Mouse (Mus musculus) forebrain, embryonic 15.5 days (tissue): ENCODE measurements at regions not wholly inside any gene's neighbourhood (a gene's known extent, or its start where the extent isn't known, plus 50 kb on each side); places are given as distances from the start of the nearest gene placed in this dataset.
"Not testable (repeated sequence)": the region's sequence is repeated elsewhere in the genome, so short reads cannot be mapped to it uniquely, and the experiment has no call there.

ENCODE experiments used
- ATAC-seq: fragments of 200-750 bp; cut with Nextera tagmentation; replicated peaks from 2 replicates; pipeline ENCODE4 v1.8.0; 2017; ENCODE audit warnings: mild to moderate bottlenecking, moderate TSS enrichment, moderate library complexity
- H3K27ac ChIP-seq: fragments of 300-500 bp; sonication (generic); replicated peaks from 2 replicates; pipeline ENCODE4 v1.5.1; 2015; ENCODE audit warnings: mild to moderate bottlenecking, inconsistent platforms
- H3K27me3 ChIP-seq: fragments of 300-500 bp; sonication (generic); 2 replicates; pipeline ENCODE4 v1.6.1; 2015; ENCODE audit warnings: inconsistent platforms
- H3K36me3 ChIP-seq: fragments of 300-500 bp; sonication (generic); 2 replicates; pipeline ENCODE4 v1.6.1; 2015; ENCODE audit warnings: mild to moderate bottlenecking, inconsistent platforms
- H3K4me1 ChIP-seq: fragments of 300-500 bp; sonication (generic); 2 replicates; pipeline ENCODE4 v1.6.1; 2015; ENCODE audit warnings: inconsistent platforms
- H3K4me2 ChIP-seq: fragments of 300-500 bp; sonication (generic); replicated peaks from 2 replicates; pipeline ENCODE4 v1.6.1; 2015; ENCODE audit warnings: mild to moderate bottlenecking, inconsistent platforms
- H3K4me3 ChIP-seq: fragments of 300-500 bp; sonication (generic); 2 replicates; pipeline ENCODE4 v1.5.1; 2015; ENCODE audit warnings: mild to moderate bottlenecking, inconsistent platforms
- H3K9ac ChIP-seq: fragments of 300-500 bp; sonication (generic); replicated peaks from 2 replicates; pipeline ENCODE4 v1.6.1; 2015; ENCODE audit warnings: mild to moderate bottlenecking, inconsistent platforms
- H3K9me3 ChIP-seq: fragments of 300-500 bp; sonication (generic); 2 replicates; pipeline ENCODE4 v1.6.1; 2016; ENCODE audit warnings: inconsistent platforms
- WGBS: fragments of 180-500 bp; shearing (Covaris S2); methylation state at CpG from one replicate; pipeline ENCODE4 v1.1.7; 2015; ENCODE audit warnings: mixed read lengths; 5-methylcytosine and 5-hydroxymethylcytosine counted together

DNA sequence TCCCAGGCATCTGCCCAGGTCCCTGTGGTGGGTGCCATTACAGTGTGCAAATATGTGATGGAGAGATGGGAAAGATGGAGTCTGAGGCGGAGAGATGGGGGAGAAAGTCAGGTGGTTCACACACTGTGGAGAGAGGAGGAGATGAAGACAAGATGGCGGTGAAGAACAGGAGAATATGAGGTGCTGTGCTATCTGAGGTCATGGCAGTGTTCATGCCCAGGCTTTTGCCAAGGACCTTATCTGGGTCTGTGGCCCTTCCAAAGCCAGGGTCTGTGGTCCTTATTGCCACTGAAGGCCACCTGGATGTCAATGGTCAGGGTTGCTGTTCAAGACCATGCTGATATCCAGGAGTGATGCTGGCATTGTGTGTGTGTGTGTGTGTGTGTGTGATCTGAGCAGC, 212.8 kb downstream of the Diras2 start:
- 92% methylated on average over 2 of the region's 2 CpGs for WGBS

GRCm38 (mm10) chr13:52323691-52324090, 207.4 kb downstream of the Diras2 start:
- Histone ChIP-seq H3K36me3 (no peaks in the 10 kb centered on the region), H3K9ac (no peak overlapping the region), H3K27me3 (no peaks in the 10 kb centered on the region), H3K4me1 (peaks cover 4% of the 10 kb centered on the region; the same call in 1 of the 2 replicates), H3K9me3 (no peaks in the 10 kb centered on the region), H3K4me3 (no peak overlapping the region), H3K27ac (no peak overlapping the region), H3K4me2 (no peak overlapping the region)
- 46% methylated on average over 3 of the region's 3 CpGs for WGBS
- ATAC-seq = no peak

More for the DNA sequence above, 212.8 kb downstream of the Diras2 start:
- no peak overlapping the region for H3K9ac ChIP-seq
- H3K9me3 ChIP-seq = no peaks in the 10 kb centered on the region
- H3K4me1 ChIP-seq = no peaks in the 10 kb centered on the region
- no peak overlapping the region for H3K4me3 ChIP-seq
- ATAC-seq = no peak
- H3K4me2 ChIP-seq = no peak overlapping the region
- no peaks in the 10 kb centered on the region for H3K36me3 ChIP-seq
- no peak overlapping the region for H3K27ac ChIP-seq
- no peaks in the 10 kb centered on the region for H3K27me3 ChIP-seq

DNA sequence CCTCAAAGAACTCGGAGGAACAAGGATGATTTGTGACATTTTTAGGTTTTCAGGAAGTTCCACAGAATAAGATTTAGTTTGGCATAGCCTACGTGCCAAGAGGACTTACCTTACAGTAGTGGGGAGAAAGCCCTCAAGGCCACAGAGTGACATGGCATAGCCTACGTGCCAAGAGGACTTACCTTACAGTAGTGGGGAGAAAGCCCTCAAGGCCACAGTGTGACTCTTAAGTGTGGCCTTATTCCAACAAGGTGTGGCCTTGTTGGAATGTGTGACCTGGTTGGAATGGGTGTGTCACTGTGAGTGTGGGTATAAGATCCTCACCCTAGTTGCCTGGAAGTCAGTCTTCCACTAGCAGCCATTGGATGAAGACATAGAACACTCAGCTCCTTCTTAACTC, 206.7 kb downstream of the Diras2 start:
- ATAC-seq, H3K4me1 ChIP-seq, H3K27me3 ChIP-seq, H3K27ac ChIP-seq, H3K4me3 ChIP-seq, H3K36me3 ChIP-seq, H3K9me3 ChIP-seq, H3K4me2 ChIP-seq, H3K9ac ChIP-seq: not testable (repeated sequence)
- WGBS = 89% methylated on average over 3 of the region's 3 CpGs

DNA sequence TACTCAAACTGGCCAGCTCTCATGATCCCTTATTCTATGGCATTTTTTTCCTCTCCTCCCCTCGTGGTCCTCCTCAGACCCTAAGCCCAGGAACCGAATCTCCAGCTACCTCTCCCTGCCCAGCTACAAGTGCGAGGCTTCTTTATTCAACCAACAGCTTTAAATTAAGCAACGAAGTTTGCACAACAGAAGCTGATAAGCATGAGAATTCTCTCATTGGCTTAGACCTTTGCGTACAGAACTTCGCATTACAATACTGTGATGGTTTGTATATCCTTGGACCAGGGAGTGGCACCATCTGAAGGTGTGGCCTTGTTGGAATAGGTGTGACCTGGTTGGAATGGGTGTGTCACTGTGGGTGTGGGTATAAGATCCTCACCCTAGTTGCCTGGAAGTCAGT, 205.4 kb downstream of the Diras2 start:
- not testable (repeated sequence) for H3K36me3 ChIP-seq, H3K4me2 ChIP-seq, H3K27ac ChIP-seq, H3K9me3 ChIP-seq, H3K27me3 ChIP-seq, H3K9ac ChIP-seq, ATAC-seq, H3K4me1 ChIP-seq, H3K4me3 ChIP-seq
- WGBS = 86% methylated on average over 6 of the region's 6 CpGs

- H3K4me2 ChIP-seq = no peak overlapping the region
- ATAC-seq = no peak
- H3K4me1 ChIP-seq = peaks cover 4% of the 10 kb centered on the region; the same call in 1 of the 2 replicates
- H3K4me3 ChIP-seq = no peak overlapping the region
- no peaks in the 10 kb centered on the region for H3K9me3 ChIP-seq
- no peaks in the 10 kb centered on the region for H3K36me3 ChIP-seq
- no peak overlapping the region for H3K9ac ChIP-seq
- WGBS = 86% methylated on average over 9 of the region's 9 CpGs
- H3K27me3 ChIP-seq = no peaks in the 10 kb centered on the region
- H3K27ac ChIP-seq = no peak overlapping the region
These were observed 203.3 kb downstream of the Diras2 start for GRCm38 (mm10) chr13:52327734-52328133.

DNA sequence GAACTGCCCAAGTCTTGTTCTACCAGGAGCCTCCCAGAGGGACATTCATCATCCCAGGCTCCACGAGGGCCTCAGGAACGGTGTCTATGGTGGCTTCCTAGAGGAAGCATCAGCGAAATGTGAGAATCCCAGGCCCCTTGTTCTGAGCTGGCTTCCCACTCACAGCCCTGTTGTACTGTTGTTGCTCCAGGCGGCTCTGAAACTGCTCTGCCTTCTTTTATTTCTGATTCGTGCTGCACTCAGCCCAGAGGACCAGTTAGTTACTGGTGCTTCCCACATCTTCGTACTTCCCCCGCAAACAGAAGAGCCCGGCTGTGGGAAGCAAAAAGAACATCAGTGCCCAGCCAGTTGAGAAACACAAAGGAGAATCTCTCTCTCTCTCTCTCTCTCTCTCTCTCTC, 202.3 kb downstream of the Diras2 start:
- no peak for ATAC-seq
- Histone ChIP-seq H3K27ac (no peak overlapping the region), H3K4me1 (peaks cover under 1% of the 10 kb centered on the region; the same call in 1 of the 2 replicates), H3K27me3 (no peaks in the 10 kb centered on the region), H3K9me3 (no peaks in the 10 kb centered on the region), H3K9ac (no peak overlapping the region), H3K36me3 (no peaks in the 10 kb centered on the region), H3K4me2 (no peak overlapping the region), H3K4me3 (no peak overlapping the region)
- 39% methylated on average over 8 of the region's 8 CpGs for WGBS

DNA sequence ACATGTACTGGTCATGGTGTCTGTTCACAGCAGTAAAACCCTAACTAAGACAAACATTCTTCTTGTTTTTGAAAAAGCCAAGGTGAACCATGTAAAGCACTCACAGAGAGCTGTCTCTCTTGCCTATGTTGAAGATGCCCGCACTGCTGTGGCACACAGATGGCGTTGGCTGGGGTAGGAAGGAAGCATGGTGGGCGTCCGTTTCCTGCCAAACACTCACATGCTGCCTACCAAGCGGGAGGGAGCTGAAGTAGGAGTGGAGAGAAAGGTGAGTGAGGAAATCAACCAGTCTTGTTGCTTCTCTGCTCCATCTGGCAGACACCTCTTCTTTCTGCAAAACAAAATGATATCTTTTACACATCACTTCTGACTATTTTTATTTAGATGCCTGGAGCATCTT, 200.0 kb downstream of the Diras2 start:
- H3K27ac ChIP-seq = 0 out of 2 replicates have a peak overlapping the region, but pooled peaks have one; percentile 23
- 78% methylated on average over 5 of the region's 5 CpGs for WGBS
- H3K4me3 ChIP-seq = no peak overlapping the region
- no peaks in the 10 kb centered on the region for H3K9me3 ChIP-seq
- H3K9ac ChIP-seq = no peak overlapping the region
- no peaks in the 10 kb centered on the region for H3K36me3 ChIP-seq
- no peaks in the 10 kb centered on the region for H3K4me1 ChIP-seq
- no peak for ATAC-seq
- no peaks in the 10 kb centered on the region for H3K27me3 ChIP-seq
- H3K4me2 ChIP-seq = no peak overlapping the region

- Histone ChIP-seq H3K4me2 (no peak overlapping the region), H3K27me3 (no peaks in the 10 kb centered on the region), H3K27ac (no peak overlapping the region), H3K4me3 (no peak overlapping the region), H3K9ac (no peak overlapping the region), H3K9me3 (no peaks in the 10 kb centered on the region), H3K4me1 (no peaks in the 10 kb centered on the region), H3K36me3 (no peaks in the 10 kb centered on the region)
- WGBS = 79% methylated on average over 3 of the region's 3 CpGs
- ATAC-seq = no peak
These were observed 196.1 kb downstream of the Diras2 start for GRCm38 (mm10) chr13:52334962-52335361.

GRCm38 (mm10) chr13:52337936-52338335, 193.1 kb downstream of the Diras2 start:
- Histone ChIP-seq H3K4me2 (no peak overlapping the region), H3K27ac (no peak overlapping the region), H3K9ac (no peak overlapping the region), H3K36me3 (no peaks in the 10 kb centered on the region), H3K27me3 (no peaks in the 10 kb centered on the region), H3K4me1 (no peaks in the 10 kb centered on the region), H3K4me3 (no peak overlapping the region), H3K9me3 (no peaks in the 10 kb centered on the region)
- no peak for ATAC-seq
- 81% methylated on average over 7 of the region's 7 CpGs for WGBS

GRCm38 (mm10) chr13:52339156-52339555, 191.9 kb downstream of the Diras2 start:
- Histone ChIP-seq H3K4me2 (no peak overlapping the region), H3K9me3 (no peaks in the 10 kb centered on the region), H3K9ac (no peak overlapping the region), H3K4me3 (no peak overlapping the region), H3K36me3 (no peaks in the 10 kb centered on the region), H3K27me3 (no peaks in the 10 kb centered on the region), H3K4me1 (no peaks in the 10 kb centered on the region), H3K27ac (no peak overlapping the region)
- 53% methylated on average over 10 of the region's 10 CpGs for WGBS
- no peak for ATAC-seq

- Histone ChIP-seq H3K9ac (no peak overlapping the region), H3K9me3 (no peaks in the 10 kb centered on the region), H3K27me3 (no peaks in the 10 kb centered on the region), H3K4me3 (no peak overlapping the region), H3K4me2 (no peak overlapping the region), H3K36me3 (no peaks in the 10 kb centered on the region), H3K4me1 (peaks cover 6% of the 10 kb centered on the region; the same call in 1 of the 2 replicates), H3K27ac (no peak overlapping the region)
- ATAC-seq = no peak
- 81% methylated on average over 8 of the region's 8 CpGs for WGBS
These were observed 189.1 kb downstream of the Diras2 start for GRCm38 (mm10) chr13:52341981-52342380.

- ATAC-seq = no peak
- Histone ChIP-seq H3K27me3 (no peaks in the 10 kb centered on the region), H3K4me1 (peaks cover 6% of the 10 kb centered on the region; the same call in 1 of the 2 replicates), H3K9me3 (no peaks in the 10 kb centered on the region), H3K4me2 (no peak overlapping the region), H3K9ac (no peak overlapping the region), H3K27ac (no peak overlapping the region), H3K4me3 (no peak overlapping the region), H3K36me3 (no peaks in the 10 kb centered on the region)
- WGBS = 100% methylated on average over 1 of the region's 2 CpGs
These were observed 186.7 kb downstream of the Diras2 start for GRCm38 (mm10) chr13:52344383-52344782.

GRCm38 (mm10) chr13:52344853-52345252, 186.2 kb downstream of the Diras2 start:
- 94% methylated on average over 3 of the region's 3 CpGs for WGBS
- no peaks in the 10 kb centered on the region for H3K9me3 ChIP-seq
- no peak for ATAC-seq
- H3K4me3 ChIP-seq = no peak overlapping the region
- no peak overlapping the region for H3K9ac ChIP-seq
- H3K4me1 ChIP-seq = peaks cover 6% of the 10 kb centered on the region; the same call in 1 of the 2 replicates
- H3K4me2 ChIP-seq = no peak overlapping the region
- no peaks in the 10 kb centered on the region for H3K36me3 ChIP-seq
- no peaks in the 10 kb centered on the region for H3K27me3 ChIP-seq
- H3K27ac ChIP-seq = no peak overlapping the region
